In the genomic region with DNA sequence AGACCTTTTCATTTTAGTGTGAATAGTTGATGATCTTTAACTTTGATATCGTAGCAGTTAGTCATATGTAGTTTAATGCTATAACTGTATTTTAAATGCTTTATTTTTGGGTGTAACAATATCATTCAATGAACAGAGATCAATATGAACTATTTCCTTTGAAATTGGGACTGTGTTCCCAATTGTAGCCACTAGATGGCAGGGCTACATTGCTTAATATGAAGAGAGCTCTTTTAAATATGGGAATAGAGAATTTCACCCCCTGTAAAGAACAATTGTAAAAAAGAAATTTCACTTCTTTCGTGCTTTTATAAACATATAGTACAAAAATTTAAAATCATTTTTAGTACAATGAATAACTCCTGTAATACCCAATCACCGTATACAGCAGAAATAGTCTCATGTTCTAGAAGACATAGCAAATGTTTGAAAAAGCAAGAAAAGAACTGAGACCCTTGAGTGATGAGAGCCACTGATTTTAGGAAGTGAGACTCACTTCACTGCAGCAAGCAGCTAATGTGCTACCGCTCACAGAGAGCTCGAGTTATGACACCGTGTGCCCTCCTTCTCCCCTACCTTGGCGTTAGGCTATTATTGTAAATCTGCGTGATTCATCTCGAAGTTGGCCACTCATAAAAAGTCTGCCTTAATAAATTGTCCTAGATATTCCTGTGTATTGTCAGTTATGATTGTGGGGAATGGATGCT, we compare ENCODE assay signal across 8 mouse cellular contexts.
DNase-seq lines count a peak whose midpoint lies in the region; ATAC-seq and TF ChIP-seq lines count a peak whose summit lies in the region.

No protein-coding gene starts in this region.

- no peaks in the 10 kb centered on the region for H3K9me3 ChIP-seq in forebrain, postnatal 0 days (ENCODE audit: low read length)

- WGBS in liver, adult 2 months = 60% methylated on average over 9 of the region's 9 CpGs
- WGBS in forebrain, postnatal 0 days = 62% methylated on average over 9 of the region's 9 CpGs

- no peak overlapping the region for H3K27ac ChIP-seq in liver, adult 2 months (replicated peaks; ENCODE audit: insufficient read depth, low read depth, low read length)
- H3K27ac ChIP-seq in forebrain, postnatal 0 days (ENCODE audit: low read depth, low read length) = no peak overlapping the region

- no peak for DNase-seq in frontal cortex, postnatal 10 days (ENCODE audit: low spot score in 2 of 2)
- peak; percentile 21 for DNase-seq in liver, adult 2 months (ENCODE audit: extremely low read depth, low read depth, low spot score)
- DNase-seq in liver (no peak), MN1 (ENCODE audit: low spot score) (peak; percentile 53)
- peak; percentile 76 for DNase-seq in forebrain, postnatal 0 days
- peak; percentile 40 for DNase-seq in splenic B cell, adult 2 months (ENCODE audit: low read depth, low spot score)
- DNase-seq in ovary, postnatal 36 days (ENCODE audit: low spot score) = no peak

- no peaks in the 10 kb centered on the region for H3K27me3 ChIP-seq in liver, adult 2 months (ENCODE audit: control insufficient read depth, insufficient read depth, low read length)
- H3K27me3 ChIP-seq in forebrain, postnatal 0 days (ENCODE audit: insufficient read depth, low read length) = no peaks in the 10 kb centered on the region
- no peaks in the 10 kb centered on the region for H3K27me3 ChIP-seq in splenic B cell, adult 2 months (ENCODE audit: control insufficient read depth, insufficient read depth, low read length, poor library complexity, severe bottlenecking)

- no peak for TF ChIP-seq POLR2A in liver, adult 2 months (IDR thresholded peaks at IDR 0.05; ENCODE audit: extremely low read depth, insufficient read depth, low read length)

- peak; percentile 51 for TF ChIP-seq CTCF in liver, adult 2 months (IDR thresholded peaks at IDR 0.05; ENCODE audit: low read depth, low read length)
- TF ChIP-seq CTCF in forebrain, postnatal 0 days (IDR thresholded peaks at IDR 0.05; ENCODE audit: low read depth) = peak; percentile 81

- no peaks in the 10 kb centered on the region for H3K4me1 ChIP-seq in liver, adult 2 months (ENCODE audit: control insufficient read depth, insufficient read depth, low read length)
- no peaks in the 10 kb centered on the region for H3K4me1 ChIP-seq in forebrain, postnatal 0 days (ENCODE audit: insufficient read depth)

- peak; percentile 62; the same call in 1 of the 2 replicates for ATAC-seq in frontal cortex, adult (ENCODE audit: low TSS enrichment)
- peak; percentile 42; the same call in 1 of the 2 replicates for ATAC-seq in forebrain, postnatal 0 days

- H3K36me3 ChIP-seq in liver, adult 2 months (ENCODE audit: control insufficient read depth, insufficient read depth, low read length) = no peaks in the 10 kb centered on the region
- H3K36me3 ChIP-seq in forebrain, postnatal 0 days (ENCODE audit: insufficient read depth) = no peaks in the 10 kb centered on the region
- no peaks in the 10 kb centered on the region for H3K36me3 ChIP-seq in splenic B cell, adult 2 months (ENCODE audit: control insufficient read depth, insufficient read depth, low read length, poor library complexity, severe bottlenecking)

- no peak overlapping the region for H3K4me3 ChIP-seq in liver, adult 2 months (ENCODE audit: insufficient read depth, low read depth, low read length)
- H3K4me3 ChIP-seq in forebrain, postnatal 0 days (ENCODE audit: low read depth, low read length) = no peak overlapping the region

- H3K79me2 ChIP-seq in liver, adult 2 months (ENCODE audit: control insufficient read depth, insufficient read depth, low read length) = no peaks in the 10 kb centered on the region

- H3K4me2 ChIP-seq in forebrain, postnatal 0 days (ENCODE audit: low read depth) = no peak overlapping the region

- no peak overlapping the region for H3K9ac ChIP-seq in liver, adult 2 months (ENCODE audit: low read depth, low read length)
- H3K9ac ChIP-seq in forebrain, postnatal 0 days = no peak overlapping the region

Comparison
In these comparisons a context has a peak if more than half of its experiments do, and no peak if none do; other contexts are left out.
1. DNase-seq: peak in liver, adult 2 months (single experiment), MN1 (single experiment), forebrain, postnatal 0 days (single experiment) and splenic B cell, adult 2 months (single experiment); none in frontal cortex, postnatal 10 days (0 of 2), liver (single experiment) and ovary, postnatal 36 days (single experiment).